Mouse (Mus musculus) brain, embryonic 14.5 days (tissue): ENCODE results near the gene Obscn.

Source experiments
- CTCF ChIP-seq: fragments of 200-500 bp; IDR thresholded peaks from 2 replicates; pipeline ENCODE4 v1.5.1; 2012; ENCODE audit warnings: inconsistent platforms, mild to moderate bottlenecking, moderate library complexity, borderline replicate concordance; ENCODE audit not compliant: insufficient read depth, insufficient read length; ENCODE audit errors: extremely low read depth
- POLR2A ChIP-seq: fragments of 200-500 bp; IDR thresholded peaks from 2 replicates; pipeline ENCODE4 v1.6.1; 2012; ENCODE audit warnings: mild to moderate bottlenecking, inconsistent platforms, borderline replicate concordance; ENCODE audit not compliant: poor library complexity, insufficient read depth, insufficient read length, severe bottlenecking; ENCODE audit errors: extremely low read depth

DNA sequence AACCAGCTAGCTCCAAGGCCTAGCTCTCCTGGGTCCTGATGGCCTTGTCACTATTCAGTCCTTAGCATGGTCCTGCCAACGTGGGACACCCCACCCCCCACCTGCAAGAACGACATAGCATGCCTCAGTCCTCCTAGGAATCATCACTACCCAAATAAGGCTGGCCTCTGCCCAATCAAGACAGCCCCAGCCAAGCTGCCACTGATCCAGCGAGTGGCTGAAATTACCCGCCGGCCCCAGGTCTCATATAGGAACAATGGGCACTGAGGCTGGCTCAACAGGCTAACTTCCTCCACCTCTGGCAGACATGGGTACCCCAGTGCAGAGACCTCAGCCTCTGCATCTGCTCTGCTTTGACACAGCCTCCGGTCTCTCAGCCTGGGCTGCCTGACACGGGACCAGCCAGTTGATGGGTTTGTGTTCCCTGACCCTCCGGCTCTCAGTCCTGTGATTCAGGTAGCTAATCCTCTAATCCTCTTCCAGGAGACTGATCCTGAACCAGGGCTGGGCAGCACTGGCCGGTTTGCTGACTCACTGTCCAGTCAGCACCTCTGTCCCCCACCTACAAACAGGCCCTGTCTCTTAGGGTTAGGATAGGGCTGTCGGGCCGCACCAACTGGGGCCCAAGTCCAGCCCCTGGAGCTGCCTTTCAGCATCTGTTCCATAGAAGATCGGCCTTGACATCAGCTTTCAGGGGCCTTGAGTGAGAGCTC lies 948 bp upstream of the Obscn start:
- TF ChIP-seq CTCF (no peak), POLR2A (no peak)
